Mouse (Mus musculus): ENCODE measurements around the gene Smyd4.
"Not testable (repeated sequence)": the region's sequence is repeated elsewhere in the genome, so short reads cannot be mapped to it uniquely, and the experiment has no call there.

The Smyd4 gene

GRCm38 (mm10) chr11:75346556-75347187 is 1.6 kb upstream of the Smyd4 start:
- DNase-seq (ENCODE audit: low spot score in 2 of 2), result peak in 1 of 2 experiments; percentile 9

DNA sequence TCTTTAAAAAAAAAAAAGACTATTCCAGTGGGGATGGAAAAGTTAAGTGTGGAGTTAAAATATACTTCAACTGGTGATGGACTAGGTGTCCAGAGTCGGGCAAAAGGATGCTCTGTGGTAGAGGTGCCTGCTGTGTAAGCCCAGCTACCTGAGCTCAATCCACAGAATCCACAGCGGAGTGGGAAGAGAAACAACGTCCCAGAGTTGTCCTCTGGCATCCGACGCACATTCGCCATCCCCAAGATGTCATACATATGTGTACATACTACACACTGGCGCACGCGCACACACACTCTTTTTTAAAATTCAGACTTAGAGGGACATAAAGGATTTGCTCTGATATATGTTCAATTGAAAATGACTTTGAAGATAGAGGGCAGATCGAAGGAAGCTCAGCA is 1.0 kb upstream of the Smyd4 start:
- DNase-seq (ENCODE audit: low spot score in 2 of 2), result peak in 1 of 2 experiments; percentile 18

- no peak for DNase-seq (ENCODE audit: low spot score in 2 of 2)
Measured at GRCm38 (mm10) chr11:75347596-75347995, 637 bp upstream of the Smyd4 start.

GRCm38 (mm10) chr11:75348890-75349261 is 643 bp downstream of the Smyd4 start:
- peak in 1 of 2 experiments; percentile 21 for DNase-seq (ENCODE audit: low spot score in 2 of 2)

DNA sequence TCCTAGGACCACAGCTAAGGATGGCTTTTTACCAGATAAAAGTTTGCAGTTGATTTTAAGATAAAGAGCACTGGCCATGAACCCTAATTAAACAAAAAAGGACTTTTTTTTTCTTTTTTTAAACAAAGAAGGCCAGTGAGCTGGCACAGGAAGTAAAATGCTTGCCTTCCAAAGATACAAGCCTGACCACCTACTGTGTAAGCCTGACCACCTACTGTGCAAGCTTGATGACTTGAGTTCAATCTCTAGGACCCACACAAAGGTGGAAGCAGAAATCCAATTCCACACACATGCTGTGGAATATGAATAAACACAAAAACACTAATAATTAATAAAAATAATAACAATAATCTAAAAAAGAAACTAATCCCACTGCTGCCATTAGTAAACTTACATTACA is 3.0 kb downstream of the Smyd4 start:
- peak in 1 of 2 experiments; percentile 12 for DNase-seq (ENCODE audit: low spot score in 2 of 2)

DNA sequence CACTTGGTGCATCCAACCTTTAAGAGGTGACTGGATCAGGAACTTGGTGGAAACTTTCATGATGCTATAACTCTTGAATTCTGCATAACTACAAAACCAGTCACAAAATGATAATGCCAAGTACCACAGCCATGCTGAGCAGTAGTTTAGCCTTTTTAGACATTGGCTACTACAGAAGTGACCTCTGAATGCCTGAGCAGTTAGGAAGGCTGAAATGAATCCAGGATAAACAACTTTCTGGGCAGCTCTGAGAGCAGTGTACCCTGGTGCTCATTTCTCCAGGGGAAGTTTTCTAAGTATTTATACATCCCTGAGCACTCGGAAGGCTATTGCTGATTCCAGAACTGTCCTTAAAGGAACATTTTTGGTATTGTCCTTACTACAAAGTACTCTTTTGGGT is 7.2 kb downstream of the Smyd4 start:
- DNase-seq (ENCODE audit: low spot score in 2 of 2), result no peak

GRCm38 (mm10) chr11:75377125-75377524 is 28.9 kb downstream of the Smyd4 start:
- DNase-seq (ENCODE audit: low spot score in 2 of 2), result no peak

- DNase-seq (ENCODE audit: low spot score in 2 of 2), result not testable (repeated sequence)
Measured at GRCm38 (mm10) chr11:75378786-75379185, 30.6 kb downstream of the Smyd4 start.

- DNase-seq (ENCODE audit: low spot score in 2 of 2), result not testable (repeated sequence)
Measured at GRCm38 (mm10) chr11:75383529-75383928, 35.3 kb downstream of the Smyd4 start.

GRCm38 (mm10) chr11:75395611-75396010 is 47.4 kb downstream of the Smyd4 start:
- no peak for DNase-seq (ENCODE audit: low spot score in 2 of 2)

GRCm38 (mm10) chr11:75397452-75397851 is 49.2 kb downstream of the Smyd4 start:
- DNase-seq (ENCODE audit: low spot score in 2 of 2), result no peak

DNA sequence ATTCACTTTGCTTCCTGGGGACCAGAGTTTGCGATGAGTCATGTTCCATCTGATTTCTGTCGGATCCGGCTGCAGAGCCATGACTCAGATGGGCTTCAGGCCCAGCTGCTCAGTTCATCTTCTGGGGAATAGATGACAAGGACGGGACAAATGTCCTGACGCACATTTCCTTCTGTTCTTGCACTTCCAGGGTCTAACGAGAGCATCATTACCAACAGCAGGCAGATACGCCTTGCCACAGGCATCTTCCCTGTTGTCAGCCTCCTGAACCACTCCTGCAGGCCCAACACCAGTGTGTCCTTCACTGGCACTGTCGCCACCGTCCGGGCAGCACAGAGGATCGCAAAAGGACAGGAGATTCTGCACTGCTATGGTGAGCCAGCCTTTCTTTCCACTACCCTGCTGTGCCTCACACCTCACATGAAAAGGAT is 51.2 kb downstream of the Smyd4 start:
- no peak for DNase-seq (ENCODE audit: low spot score in 2 of 2)

DNA sequence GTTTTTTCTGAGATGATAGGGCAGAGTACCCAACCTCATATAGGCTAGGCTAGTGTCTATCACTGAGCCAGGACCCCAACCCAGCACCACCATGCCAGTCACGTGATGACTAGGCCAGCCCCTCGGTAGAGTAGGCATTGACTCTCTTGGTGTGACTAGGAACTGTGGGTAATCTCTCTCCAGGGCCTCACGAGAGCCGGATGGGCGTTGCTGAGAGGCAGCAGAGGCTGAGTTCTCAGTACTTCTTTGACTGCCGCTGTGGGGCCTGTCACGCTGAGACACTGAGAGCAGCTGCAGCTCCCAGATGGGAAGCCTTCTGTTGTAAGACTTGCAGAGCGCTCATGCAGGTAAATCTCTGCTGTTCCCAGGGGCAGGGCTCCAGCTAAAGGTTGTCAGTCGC is 51.9 kb downstream of the Smyd4 start:
- DNase-seq (ENCODE audit: low spot score in 2 of 2), result peak in 1 of 2 experiments; percentile 52

DNA sequence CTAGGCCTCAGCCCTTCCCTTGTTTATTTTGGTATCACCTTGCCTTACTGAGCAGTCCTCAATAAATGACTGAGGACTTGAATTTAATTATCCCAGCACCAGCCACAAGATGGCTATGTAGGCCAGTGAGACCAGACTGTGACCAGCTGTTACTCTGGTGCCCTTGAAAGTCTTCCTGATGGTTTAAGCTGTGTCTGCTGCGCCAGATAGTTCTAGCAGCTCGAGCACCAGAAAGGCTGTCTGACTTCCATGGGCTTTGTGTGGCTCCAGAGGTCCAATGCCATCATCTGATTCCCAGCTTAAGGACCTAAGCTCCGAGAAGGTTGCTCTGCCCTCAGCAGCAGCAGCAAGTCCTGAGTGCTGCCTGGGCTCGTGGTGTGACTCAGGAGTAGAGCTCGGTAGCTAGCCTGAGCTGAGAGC is 54.0 kb downstream of the Smyd4 start:
- DNase-seq (ENCODE audit: low spot score in 2 of 2), result peak; percentile 62 to 74

DNA sequence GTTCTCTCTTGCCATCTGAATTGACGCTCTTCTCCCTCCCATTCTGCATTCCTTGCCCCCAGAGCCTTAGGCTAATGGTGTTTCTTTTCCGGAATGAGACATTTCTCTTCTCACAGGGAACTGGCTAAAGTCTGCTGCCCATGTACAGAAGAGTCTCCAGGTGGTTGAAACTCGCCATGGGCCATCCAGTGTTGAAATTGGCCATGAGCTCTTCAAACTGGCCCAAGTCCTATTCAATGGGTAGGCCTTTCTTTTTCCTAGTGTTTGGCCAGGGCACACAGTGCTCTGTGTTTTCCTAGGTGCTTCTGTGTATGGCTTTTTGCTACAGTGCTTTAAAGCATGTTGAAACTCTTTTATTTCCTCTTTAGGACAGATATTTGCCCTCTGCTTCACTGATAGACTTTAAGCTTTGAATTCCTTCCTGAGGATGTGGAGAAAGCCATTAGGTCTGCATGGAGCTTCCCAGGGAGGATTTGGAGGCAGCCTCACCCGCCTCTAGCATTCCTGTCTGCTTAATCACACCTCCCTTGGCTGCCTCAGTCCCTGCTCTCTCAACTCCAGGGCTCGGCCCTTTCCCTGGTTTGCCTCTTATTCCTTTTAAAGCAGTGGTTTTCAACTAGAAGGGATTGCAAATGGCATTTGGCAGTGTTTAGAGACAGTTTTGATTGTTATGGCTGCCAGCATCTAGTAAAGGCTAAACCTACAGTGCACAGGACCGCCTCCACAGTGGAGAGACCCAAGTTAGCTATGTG is 55.2 kb downstream of the Smyd4 start:
- DNase-seq (ENCODE audit: low spot score in 2 of 2), result no peak

- no peak for DNase-seq (ENCODE audit: low spot score in 2 of 2)
Measured at GRCm38 (mm10) chr11:75404801-75405200, 56.6 kb downstream of the Smyd4 start.

- no peak for DNase-seq (ENCODE audit: low spot score in 2 of 2)
Measured at GRCm38 (mm10) chr11:75406104-75406503, 57.9 kb downstream of the Smyd4 start.

DNA sequence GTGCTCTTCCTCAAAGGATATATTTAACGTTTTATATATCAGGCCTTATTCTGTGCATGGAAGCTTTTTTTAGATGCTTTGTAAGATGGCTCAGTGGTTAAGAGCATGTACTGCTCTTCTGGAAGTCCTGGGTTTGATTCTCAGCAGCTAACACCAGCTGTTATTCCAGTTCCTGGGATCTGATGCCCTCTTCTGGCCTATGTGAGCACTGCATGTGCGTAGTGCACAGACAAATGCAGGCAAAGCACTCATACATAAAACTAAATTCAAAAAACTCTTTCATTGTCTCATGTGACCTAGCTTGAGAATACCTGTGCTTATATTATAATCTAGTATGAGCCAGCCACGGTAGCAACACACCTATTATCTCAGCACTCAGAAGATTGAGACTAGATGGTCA is 58.6 kb downstream of the Smyd4 start:
- no peak for DNase-seq (ENCODE audit: low spot score in 2 of 2)

DNA sequence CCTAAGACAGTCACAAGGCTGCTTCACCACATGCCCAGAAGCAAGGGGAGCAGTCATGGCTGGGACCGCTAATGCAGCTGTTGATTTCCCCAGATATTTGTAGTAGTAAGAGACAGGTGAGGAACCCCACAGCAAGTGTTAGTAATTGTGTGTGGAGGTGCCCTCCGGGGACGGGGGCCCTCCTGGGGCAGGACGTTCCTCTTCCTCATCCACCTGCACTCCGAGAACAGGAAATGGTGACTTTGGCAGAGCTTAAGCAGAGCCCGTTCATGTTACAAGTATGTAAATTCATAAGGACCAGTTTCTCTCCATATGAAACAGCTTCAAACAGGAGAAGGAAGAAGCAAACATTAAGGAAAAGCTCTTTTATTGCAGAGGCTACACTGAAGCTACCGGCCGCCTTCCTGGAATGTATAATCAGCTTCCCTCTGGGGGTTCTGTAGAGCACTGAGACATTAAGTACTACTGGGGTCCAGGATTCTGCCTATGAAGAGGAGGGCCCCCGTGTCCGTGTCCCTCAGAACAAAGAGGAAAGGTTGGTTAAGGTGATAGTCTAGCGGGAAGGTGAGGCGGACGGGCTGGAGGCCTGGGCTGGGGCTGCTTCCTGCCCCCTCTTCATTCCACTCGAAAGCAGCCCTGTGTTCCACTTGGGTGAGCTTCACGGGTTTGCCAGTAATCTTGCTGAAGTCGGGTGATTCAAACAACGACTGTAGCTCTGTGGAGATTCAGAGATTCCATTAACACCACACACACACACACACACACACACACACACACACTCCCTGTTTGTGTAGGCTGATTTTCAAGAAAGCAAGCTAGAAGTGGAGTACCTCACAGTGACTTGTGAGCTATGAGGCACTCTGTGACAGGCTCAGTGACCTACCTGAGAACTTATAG is 61.7 kb downstream of the Smyd4 start:
- no peak for DNase-seq (ENCODE audit: low spot score in 2 of 2)

DNA sequence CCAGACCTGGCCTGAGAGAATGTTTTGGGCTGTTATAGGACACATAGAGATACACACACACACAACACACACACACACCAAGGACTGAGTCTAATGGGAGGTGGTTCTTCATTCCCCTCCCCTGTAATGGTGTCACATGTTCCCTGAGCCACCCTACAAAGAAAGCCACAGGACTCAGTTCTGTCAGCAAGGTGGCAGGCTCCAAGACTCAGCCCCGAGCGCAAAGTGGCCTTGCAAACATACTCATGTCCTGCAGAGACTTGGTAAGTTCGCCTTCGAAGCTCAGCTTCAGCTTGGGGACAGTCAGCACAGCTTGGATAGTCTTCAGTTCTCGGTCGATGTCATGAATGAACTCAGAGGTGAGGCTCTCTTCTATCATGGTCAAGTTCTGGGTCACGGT is 62.4 kb downstream of the Smyd4 start:
- DNase-seq (ENCODE audit: low spot score in 2 of 2), result no peak

GRCm38 (mm10) chr11:75415096-75415495 is 66.9 kb downstream of the Smyd4 start:
- peak; percentile 52 to 60 for DNase-seq (ENCODE audit: low spot score in 2 of 2)

DNA sequence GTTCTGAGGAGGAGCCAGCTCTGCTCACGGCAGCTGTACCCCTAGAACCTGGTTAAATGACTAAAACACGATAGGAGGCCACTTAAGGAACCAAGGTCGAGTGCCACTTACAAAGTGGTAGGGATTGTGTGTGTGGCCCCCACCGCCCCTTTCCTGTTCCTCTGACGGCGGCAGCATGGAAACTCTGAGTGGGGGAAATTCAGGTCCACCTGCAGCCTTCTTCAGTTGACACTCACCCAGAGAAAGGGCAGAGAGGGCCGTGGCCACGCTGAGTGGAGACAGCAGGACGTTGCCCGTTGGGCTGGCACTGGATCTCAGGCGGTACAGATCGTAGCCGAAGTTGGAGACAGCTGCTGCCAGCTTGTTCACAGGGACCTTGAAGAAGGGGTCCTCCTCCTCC is 67.8 kb downstream of the Smyd4 start:
- no peak for DNase-seq (ENCODE audit: low spot score in 2 of 2)

Data from right cerebral cortex, postnatal 10 days (tissue).